Mouse (Mus musculus): Measurements from ENCODE around the gene Phka2.

The Phka2 gene

GRCm38 (mm10) chrX:160601053-160601452 lies 99.1 kb downstream of the Phka2 start:
- DNase-seq: peak; percentile 60

GRCm38 (mm10) chrX:160602770-160603169 lies 100.8 kb downstream of the Phka2 start:
- DNase-seq: no peak

GRCm38 (mm10) chrX:160603316-160603715 lies 101.3 kb downstream of the Phka2 start:
- DNase-seq: no peak

DNA sequence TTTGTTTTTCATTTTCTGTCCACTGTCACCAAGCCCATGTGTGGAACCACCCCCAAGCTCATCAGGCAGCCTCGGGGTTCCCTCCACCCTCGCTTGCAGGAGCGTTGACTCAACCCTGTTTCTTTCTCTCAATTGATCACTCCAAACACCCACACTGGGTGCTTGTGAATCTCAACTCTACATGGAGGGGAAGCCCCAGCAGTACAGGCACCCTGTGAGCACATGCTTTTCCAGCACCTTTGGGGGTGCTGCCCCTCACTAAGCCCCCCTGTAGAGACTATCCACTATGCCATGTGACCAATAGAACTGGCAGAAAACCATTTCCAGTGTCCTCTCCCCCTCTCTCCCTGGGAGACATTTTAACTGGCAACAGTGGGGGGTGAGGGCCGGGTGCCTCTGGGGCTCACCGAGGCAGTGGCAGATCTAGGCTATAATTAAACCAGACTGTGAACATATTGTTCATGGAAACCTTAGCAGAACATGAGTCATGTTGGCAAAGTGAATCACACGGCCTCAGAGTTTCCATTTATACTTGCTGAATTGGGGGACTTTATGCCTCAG lies 102.1 kb downstream of the Phka2 start:
- no peak for DNase-seq

DNA sequence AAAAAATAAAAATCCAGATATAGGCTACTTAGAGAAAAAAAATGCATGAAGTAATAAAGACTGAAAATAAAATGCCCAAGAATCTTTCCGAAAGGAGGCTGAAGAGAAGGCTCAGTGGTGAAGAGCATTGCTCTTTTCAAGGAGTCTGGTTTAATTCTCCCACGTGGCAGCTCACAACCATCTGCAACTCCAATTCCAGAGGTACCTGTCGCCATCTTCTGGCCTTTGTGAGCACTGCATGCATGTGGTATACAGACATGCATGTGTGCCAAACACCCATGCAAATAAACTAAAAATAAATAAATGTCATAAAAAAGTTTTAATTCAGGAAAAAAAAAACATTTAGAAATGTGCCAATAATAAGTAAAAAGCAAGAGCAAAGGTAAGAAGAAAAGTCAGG lies 107.9 kb downstream of the Phka2 start:
- peak; percentile 53 for DNase-seq

- DNase-seq: no peak
Observed at GRCm38 (mm10) chrX:160610482-160610881, 108.5 kb downstream of the Phka2 start.

DNA sequence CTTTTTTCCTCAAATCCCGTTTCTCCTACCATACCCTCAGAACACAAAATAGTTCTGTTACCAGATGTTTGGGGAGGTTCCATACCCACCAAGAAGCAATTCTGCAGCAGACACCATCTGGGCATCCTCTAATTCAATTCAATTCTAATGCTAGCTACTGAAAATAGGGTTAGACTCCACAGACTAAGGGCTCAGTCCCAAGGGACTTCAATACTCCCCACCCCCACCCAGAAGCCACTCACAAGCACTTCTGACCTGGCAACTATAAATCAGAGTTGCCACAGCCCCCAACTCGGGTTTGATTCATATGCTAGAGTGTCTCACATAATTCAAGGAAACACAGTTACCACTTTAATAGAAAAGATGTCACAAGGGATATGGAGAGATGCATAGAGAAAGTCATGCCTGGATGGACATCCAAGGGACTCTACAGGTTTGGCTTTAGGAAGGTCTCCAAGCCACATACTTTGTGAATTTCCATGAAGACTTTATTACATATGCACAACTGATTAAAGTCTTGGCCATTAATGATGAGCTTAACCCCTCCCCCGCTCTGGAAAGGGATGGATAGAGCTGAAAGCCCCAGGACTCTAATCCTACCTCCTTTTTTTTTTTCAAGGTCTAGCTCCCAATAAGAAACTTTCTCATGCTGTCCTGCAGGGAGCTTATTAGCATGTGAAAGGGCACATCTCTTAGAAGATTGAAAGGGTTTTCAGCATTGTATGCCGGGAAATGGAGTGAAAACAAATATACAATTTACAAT lies 109.1 kb downstream of the Phka2 start:
- no peak for DNase-seq
